Mouse (Mus musculus) cerebellum, adult 2 months (tissue): ENCODE results near the gene Olig3.

Experiments
- CTCF ChIP-seq: fragments of 200-500 bp; IDR thresholded peaks from 2 replicates; pipeline ENCODE4 v1.5.1; 2011; ENCODE audit warnings: low read depth, mild to moderate bottlenecking, control low read depth, low read length, moderate library complexity, borderline replicate concordance; ENCODE audit not compliant: insufficient read depth
- POLR2A ChIP-seq: fragments of 200-500 bp; IDR thresholded peaks from 2 replicates; pipeline ENCODE4 v1.6.1; 2011; ENCODE audit warnings: low read length, control low read depth, borderline replicate concordance; ENCODE audit not compliant: insufficient read depth

GRCm38 (mm10) chr10:19354146-19354545 is 2.2 kb upstream of the Olig3 start:
- TF ChIP-seq CTCF = no peak
- no peak for TF ChIP-seq POLR2A
